Mouse (Mus musculus) embryo, embryonic 11 days (tissue): ENCODE data around the gene 4933406M09Rik.

Experiments used
- DNase-seq: peaks from one replicate; pipeline ENCODE4 v3.0.0-alpha.2; 2015

4933406M09Rik gene

GRCm38 (mm10) chr1:134381795-134382625 is 3.7 kb upstream of the 4933406M09Rik start:
- peak; percentile 29 for DNase-seq

GRCm38 (mm10) chr1:134384581-134384980 is 1.2 kb upstream of the 4933406M09Rik start:
- DNase-seq: no peak

- DNase-seq: no peak
Measured at GRCm38 (mm10) chr1:134385176-134385575, 564 bp upstream of the 4933406M09Rik start.

GRCm38 (mm10) chr1:134393827-134394226 is 8.1 kb downstream of the 4933406M09Rik start:
- no peak for DNase-seq

- no peak for DNase-seq
Measured at GRCm38 (mm10) chr1:134398210-134398609, 12.5 kb downstream of the 4933406M09Rik start.

- no peak for DNase-seq
Measured at GRCm38 (mm10) chr1:134399735-134400134, 14.0 kb downstream of the 4933406M09Rik start.

GRCm38 (mm10) chr1:134405509-134406413 is 20.0 kb downstream of the 4933406M09Rik start, which contains the start of gene Cyb5r1:
Gene Cyb5r1 (plus strand): TSS chr1:134405559.
- peak; percentile 93 for DNase-seq

- DNase-seq: no peak
Measured at GRCm38 (mm10) chr1:134406414-134406771, 20.7 kb downstream of the 4933406M09Rik start.

- no peak for DNase-seq
Measured at GRCm38 (mm10) chr1:134408080-134408479, 22.3 kb downstream of the 4933406M09Rik start.

GRCm38 (mm10) chr1:134411706-134412629 is 26.2 kb downstream of the 4933406M09Rik start:
- DNase-seq: no peak

GRCm38 (mm10) chr1:134414038-134414437 is 28.3 kb downstream of the 4933406M09Rik start:
- no peak for DNase-seq

GRCm38 (mm10) chr1:134414501-134415167 is 28.9 kb downstream of the 4933406M09Rik start:
- no peak for DNase-seq

- DNase-seq: peak; percentile 98
Measured at GRCm38 (mm10) chr1:134415168-134415831, 29.6 kb downstream of the 4933406M09Rik start, which contains the start of gene Adipor1. Gene Adipor1 (plus strand): TSS chr1:134415378.

- no peak for DNase-seq
Measured at GRCm38 (mm10) chr1:134418414-134418975, 32.8 kb downstream of the 4933406M09Rik start.

- DNase-seq: no peak
Measured at GRCm38 (mm10) chr1:134419176-134419575, 33.4 kb downstream of the 4933406M09Rik start.

- no peak for DNase-seq
Measured at GRCm38 (mm10) chr1:134419751-134420458, 34.2 kb downstream of the 4933406M09Rik start.

- no peak for DNase-seq
Measured at GRCm38 (mm10) chr1:134423911-134424310, 38.2 kb downstream of the 4933406M09Rik start.

GRCm38 (mm10) chr1:134426289-134426688 is 40.5 kb downstream of the 4933406M09Rik start:
- no peak for DNase-seq

- DNase-seq: no peak
Measured at GRCm38 (mm10) chr1:134433002-134433401, 47.3 kb downstream of the 4933406M09Rik start.

- no peak for DNase-seq
Measured at GRCm38 (mm10) chr1:134433473-134433872, 47.7 kb downstream of the 4933406M09Rik start.
